Mouse (Mus musculus) thymus, postnatal 25 days (tissue): Measurements from ENCODE around the gene Wwp2.
A peak's percentile ranks its signal among the peaks of the same experiment; 100 is the strongest.

Source experiments
- DNase-seq: peaks from one replicate; pipeline ENCODE4 v3.0.0; 2022

Wwp2 gene

GRCm38 (mm10) chr8:107435962-107436831 is at the start of gene Wwp2:
Gene Wwp2 (plus strand): TSS chr8:107436365.
- peak; percentile 89 for DNase-seq

- no peak for DNase-seq
These were observed 49.5 kb upstream of the Wwp2 start for GRCm38 (mm10) chr8:107386642-107387041.

- peak; percentile 12 for DNase-seq
These were observed 48.3 kb upstream of the Wwp2 start for GRCm38 (mm10) chr8:107387861-107388260.

GRCm38 (mm10) chr8:107389557-107389956 is 46.6 kb upstream of the Wwp2 start:
- no peak for DNase-seq

- no peak for DNase-seq
These were observed 45.6 kb upstream of the Wwp2 start for GRCm38 (mm10) chr8:107390476-107391135.

GRCm38 (mm10) chr8:107391136-107391516 is 45.0 kb upstream of the Wwp2 start:
- DNase-seq = no peak

GRCm38 (mm10) chr8:107395397-107395796 is 40.8 kb upstream of the Wwp2 start:
- no peak for DNase-seq

GRCm38 (mm10) chr8:107396106-107396670 is 40.0 kb upstream of the Wwp2 start:
- no peak for DNase-seq

GRCm38 (mm10) chr8:107397665-107398064 is 38.5 kb upstream of the Wwp2 start:
- DNase-seq = no peak

- DNase-seq = no peak
These were observed 36.7 kb upstream of the Wwp2 start for GRCm38 (mm10) chr8:107399495-107399894.

- DNase-seq = no peak
These were observed 34.3 kb upstream of the Wwp2 start for GRCm38 (mm10) chr8:107401866-107402265.

- peak; percentile 49 for DNase-seq
These were observed 33.0 kb upstream of the Wwp2 start, which contains the start of gene Nqo1 for GRCm38 (mm10) chr8:107403038-107403781. Gene Nqo1 (minus strand): TSS chr8:107403206.

GRCm38 (mm10) chr8:107404057-107404456 is 32.1 kb upstream of the Wwp2 start:
- no peak for DNase-seq

- DNase-seq = no peak
These were observed 30.2 kb upstream of the Wwp2 start for GRCm38 (mm10) chr8:107405935-107406334.

GRCm38 (mm10) chr8:107411391-107411790 is 24.8 kb upstream of the Wwp2 start:
- DNase-seq = no peak

- no peak for DNase-seq
These were observed 23.6 kb upstream of the Wwp2 start for GRCm38 (mm10) chr8:107412552-107412951.

- DNase-seq = no peak
These were observed 22.3 kb upstream of the Wwp2 start for GRCm38 (mm10) chr8:107413881-107414280.

GRCm38 (mm10) chr8:107417001-107417400 is 19.2 kb upstream of the Wwp2 start:
- no peak for DNase-seq

- DNase-seq = no peak
These were observed 12.0 kb upstream of the Wwp2 start for GRCm38 (mm10) chr8:107424176-107424575.

GRCm38 (mm10) chr8:107424597-107425229 is 11.5 kb upstream of the Wwp2 start, which contains the start of gene Nob1:
Gene Nob1 (minus strand): TSS chr8:107425051.
- DNase-seq = peak; percentile 96

GRCm38 (mm10) chr8:107425230-107425597 is 11.0 kb upstream of the Wwp2 start:
- no peak for DNase-seq

GRCm38 (mm10) chr8:107430821-107431220 is 5.3 kb upstream of the Wwp2 start:
- DNase-seq = no peak
